Mouse (Mus musculus): ENCODE measurements around the gene Pik3r6.

Gene Pik3r6

GRCm38 (mm10) chr11:68583906-68584480 is 81.2 kb downstream of the Pik3r6 start:
- DNase-seq (ENCODE audit: low spot score): no peak

GRCm38 (mm10) chr11:68585890-68586289 is 83.1 kb downstream of the Pik3r6 start:
- no peak for DNase-seq (ENCODE audit: low spot score)

GRCm38 (mm10) chr11:68586721-68587120 is 83.9 kb downstream of the Pik3r6 start, which contains the start of gene Ccdc42:
Ccdc42 (plus strand) TSS chr11:68587021.
- no peak for DNase-seq (ENCODE audit: low spot score)

GRCm38 (mm10) chr11:68589055-68589809 is 86.4 kb downstream of the Pik3r6 start:
- DNase-seq (ENCODE audit: low spot score): peak; percentile 91

GRCm38 (mm10) chr11:68591708-68592107 is 88.9 kb downstream of the Pik3r6 start:
- no peak for DNase-seq (ENCODE audit: low spot score)

- no peak for DNase-seq (ENCODE audit: low spot score)
These were observed 90.4 kb downstream of the Pik3r6 start for GRCm38 (mm10) chr11:68593247-68593646.

GRCm38 (mm10) chr11:68597912-68598311 is 95.1 kb downstream of the Pik3r6 start:
- no peak for DNase-seq (ENCODE audit: low spot score)

- DNase-seq (ENCODE audit: low spot score): no peak
These were observed 97.8 kb downstream of the Pik3r6 start for GRCm38 (mm10) chr11:68600551-68601021.

GRCm38 (mm10) chr11:68601486-68601991 is 98.7 kb downstream of the Pik3r6 start:
- no peak for DNase-seq (ENCODE audit: low spot score)

All from layer of hippocampus, adult 11-12 months (tissue).